Mouse (Mus musculus) large intestine, adult 2 months (tissue): ENCODE results near the gene Gm12355. TPM values are rescaled to one million over a fixed set of nuclear protein-coding genes. Genes with fewer than 3 reads are reported as not detected.
"Not testable (repeated sequence)": the region's sequence is repeated elsewhere in the genome, so short reads cannot be mapped to it uniquely, and the experiment has no call there.

Experiments used
- DNase-seq: peaks from one replicate; pipeline ENCODE4 v3.0.0-alpha.2; 2012; ENCODE audit warnings: low read depth, low spot score
- WGBS: fragments of 180-500 bp; shearing (Covaris S2); methylation state at CpG from one replicate; pipeline ENCODE4 v1.1.7; 2018; 5-methylcytosine and 5-hydroxymethylcytosine counted together
- polyA plus RNA-seq: library from polyadenylated mRNA; depleted of rRNA; stranded (reverse); fragments of >200 nt; gene quantifications from 2 replicates; pipeline ENCODE4 v1.2.3, GENCODE M21; 2012

The Gm12355 gene
- polyA plus RNA-seq, 1 experiment, result not detected

DNA sequence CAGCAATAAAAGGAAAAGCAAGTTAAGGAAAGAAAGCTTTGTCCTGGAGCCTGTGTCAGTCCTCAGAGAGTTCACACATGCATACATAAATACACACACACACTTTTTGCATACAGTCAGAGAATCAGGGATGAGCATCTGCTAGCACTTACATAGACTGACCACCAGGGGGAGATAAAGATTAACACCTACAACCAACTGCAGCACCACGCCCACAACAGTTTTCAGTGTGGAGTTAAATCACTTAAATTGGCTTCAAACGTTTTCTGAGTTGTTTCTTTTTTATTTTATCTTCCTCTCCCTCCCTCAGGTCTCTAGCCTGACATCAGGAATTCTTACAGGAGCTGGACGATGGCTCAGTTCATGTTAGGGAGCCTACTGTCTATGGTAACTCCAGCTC, 18.7 kb downstream of the Gm12355 start:
- no peak for DNase-seq
- 9% methylated on average over 3 of the region's 3 CpGs for WGBS

DNA sequence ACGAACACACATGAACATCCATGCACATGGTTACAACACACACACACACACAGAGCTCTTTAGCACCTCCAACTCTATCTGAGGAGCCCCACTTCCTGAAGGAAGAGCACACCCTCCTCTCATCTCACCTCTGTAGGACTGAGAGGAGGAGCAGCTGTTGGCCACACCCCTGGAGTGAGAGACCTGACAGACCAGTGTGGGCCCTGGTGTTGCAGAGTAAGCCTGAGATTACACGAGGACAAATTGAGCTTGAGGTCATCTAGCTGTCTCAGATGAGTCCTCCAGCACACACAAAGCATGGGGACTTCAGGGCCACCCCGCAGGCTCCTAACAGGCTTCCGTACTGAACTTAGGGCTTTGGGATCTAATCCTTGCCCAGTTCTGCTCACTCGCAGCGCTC, 20.6 kb downstream of the Gm12355 start:
- WGBS, result 63% methylated on average over 6 of the region's 6 CpGs
- DNase-seq, result not testable (repeated sequence)

DNA sequence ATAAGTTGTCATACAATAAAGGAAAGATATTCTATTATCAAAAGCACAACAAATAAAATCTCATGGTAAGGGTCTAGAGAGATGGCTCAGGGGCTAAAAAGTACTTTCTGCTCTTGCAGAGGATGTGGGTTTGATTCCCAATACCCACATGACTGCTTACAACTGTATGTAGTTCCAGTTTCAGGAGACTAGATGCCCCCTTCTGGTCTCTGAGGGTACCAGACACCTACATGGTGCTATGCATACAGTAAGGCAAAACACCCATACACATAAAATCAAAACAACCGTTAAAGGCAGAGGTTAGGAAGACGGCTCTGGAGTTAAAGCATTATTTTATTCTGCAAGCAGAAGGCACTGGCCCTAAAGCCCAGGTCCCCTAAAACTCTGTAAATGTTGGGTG, 21.5 kb downstream of the Gm12355 start:
- 68% methylated on average over 2 of the region's 2 CpGs for WGBS
- no peak for DNase-seq

DNA sequence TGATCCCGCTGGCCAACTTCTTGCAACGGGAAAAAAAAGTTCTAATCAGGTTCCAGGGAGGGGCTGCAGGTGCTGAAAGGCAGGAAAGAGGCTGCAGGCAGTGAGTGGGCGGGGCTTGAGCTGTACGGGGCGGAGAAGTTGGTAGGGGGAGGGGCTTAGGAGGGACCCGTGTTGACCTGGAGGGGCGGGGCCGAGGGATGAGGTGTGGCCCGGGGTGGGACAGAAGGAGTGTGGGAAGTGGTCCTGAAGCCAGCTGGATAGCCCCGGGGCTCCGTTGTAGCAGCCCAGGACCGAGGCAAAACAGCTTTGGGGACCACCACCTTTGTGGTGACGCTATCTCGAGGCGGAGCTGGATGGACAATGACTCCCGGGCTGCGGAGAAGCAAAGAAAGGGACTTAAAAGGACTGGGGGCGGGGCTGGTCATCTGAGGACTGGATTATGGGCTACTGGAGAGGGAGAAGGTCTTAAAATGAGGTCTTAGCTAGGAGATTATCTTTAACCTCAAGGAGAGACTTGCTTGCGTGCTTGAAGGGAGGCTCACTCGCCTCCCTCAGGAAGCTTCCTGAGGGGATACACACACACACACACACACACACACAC, 23.3 kb downstream of the Gm12355 start:
- DNase-seq, result no peak
- WGBS, result 4% methylated on average over 20 of the region's 20 CpGs

DNA sequence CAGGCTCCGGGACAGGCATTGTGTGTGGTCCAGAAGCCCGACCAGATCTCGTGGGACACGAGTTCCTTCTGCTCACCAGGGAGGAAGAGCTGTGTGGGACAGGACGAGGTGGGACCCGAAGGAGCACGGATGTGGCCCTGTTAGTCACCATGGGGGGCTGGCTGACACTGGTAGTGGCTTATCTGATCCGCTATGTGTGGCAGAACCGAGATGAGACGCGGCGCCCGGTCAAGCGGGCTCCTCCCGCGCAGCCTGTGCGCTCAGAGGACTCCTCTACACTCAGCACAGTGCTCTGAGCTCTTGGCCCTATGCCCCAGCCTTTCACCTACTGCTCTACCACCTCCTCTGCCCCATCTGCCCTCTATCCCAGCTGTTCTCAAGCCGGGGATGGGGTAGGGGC, 26.2 kb downstream of the Gm12355 start:
- no peak for DNase-seq
- WGBS, result 28% methylated on average over 18 of the region's 18 CpGs

DNA sequence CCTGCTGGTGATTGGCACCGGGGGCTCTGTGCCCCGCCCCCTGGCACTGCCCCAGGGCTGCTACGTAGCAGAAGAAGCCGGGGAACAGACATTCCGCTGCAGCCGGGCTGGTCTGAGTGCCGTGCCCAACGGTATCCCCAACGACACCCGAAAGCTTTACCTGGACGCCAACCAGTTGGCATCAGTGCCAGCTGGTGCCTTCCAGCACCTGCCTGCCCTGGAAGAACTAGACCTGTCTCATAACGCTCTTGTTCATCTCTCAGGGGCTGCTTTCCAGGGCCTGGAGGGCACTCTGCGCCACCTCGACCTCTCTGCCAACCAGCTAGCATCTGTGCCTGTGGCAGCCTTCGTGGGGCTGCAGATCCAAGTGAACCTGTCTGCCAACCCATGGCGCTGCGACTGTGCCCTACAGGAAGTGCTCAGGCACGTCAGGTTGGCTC, 26.6 kb downstream of the Gm12355 start:
- no peak for DNase-seq
- WGBS, result 41% methylated on average over 18 of the region's 18 CpGs

DNA sequence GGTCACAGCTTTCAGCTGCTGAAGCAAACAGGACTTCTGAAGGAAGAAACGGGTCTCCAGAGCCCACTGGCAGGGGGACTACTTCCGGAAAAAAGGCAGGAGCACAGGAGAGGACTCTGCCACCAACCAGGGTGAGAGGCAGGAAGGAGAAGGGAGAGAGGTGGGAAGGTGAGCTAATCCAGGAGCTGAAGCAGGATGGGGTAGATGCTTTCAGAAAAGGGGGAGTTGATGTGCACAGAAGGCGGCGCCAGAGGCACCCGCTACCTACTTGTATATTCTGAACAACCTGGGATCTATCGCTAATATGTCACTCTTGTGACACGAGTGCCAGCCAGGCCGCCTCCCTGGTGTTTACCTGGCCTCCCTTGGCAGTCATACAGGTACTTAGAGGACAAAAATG, 27.5 kb downstream of the Gm12355 start, which contains the start of gene Lrrc3c:
Gene Lrrc3c (plus strand): TSS at position 301 of the 400 bp plus-strand sequence.
- DNase-seq, result no peak
- 72% methylated on average over 8 of the region's 8 CpGs for WGBS

DNA sequence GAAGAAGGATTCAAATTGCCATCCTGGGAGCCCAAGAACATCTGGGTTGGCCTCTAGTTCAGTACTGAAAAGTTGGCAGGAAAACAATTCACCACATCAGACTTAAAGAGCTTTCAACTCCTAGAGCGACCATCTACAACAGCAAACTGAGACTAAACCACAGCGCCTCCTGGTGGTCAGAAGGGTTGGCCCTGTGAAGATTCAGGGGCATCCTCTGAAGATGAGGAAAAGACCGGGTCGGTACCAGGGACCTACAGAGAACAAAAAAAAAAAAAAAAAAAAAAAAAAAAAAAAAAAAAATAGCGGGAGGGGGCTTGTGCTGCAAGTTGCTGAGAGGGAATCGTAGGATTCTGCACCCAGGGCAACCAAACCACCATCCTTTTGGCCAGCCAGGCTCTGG, 28.1 kb downstream of the Gm12355 start:
- 24% methylated on average over 6 of the region's 6 CpGs for WGBS
- no peak for DNase-seq

DNA sequence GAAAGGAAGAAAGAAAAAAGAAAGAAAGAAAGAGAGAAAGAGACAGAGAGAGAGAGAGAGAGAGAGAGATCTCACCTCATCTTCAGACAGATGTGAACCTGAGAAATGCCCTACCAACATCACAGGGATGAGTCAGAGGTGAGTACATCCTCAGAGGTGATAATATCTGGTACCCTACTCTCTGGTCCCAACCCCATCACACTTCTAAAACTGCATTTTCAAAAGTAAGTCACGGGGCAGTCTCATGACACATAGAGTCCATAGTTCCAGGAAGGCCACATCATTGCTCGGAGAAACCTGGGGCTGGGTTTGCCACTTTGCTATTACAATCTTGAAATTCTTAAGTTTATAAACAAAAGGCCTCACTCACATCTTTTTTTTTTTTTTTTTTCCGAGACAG, 29.5 kb downstream of the Gm12355 start:
- no peak for DNase-seq
- WGBS, result 46% methylated on average over 3 of the region's 3 CpGs

DNA sequence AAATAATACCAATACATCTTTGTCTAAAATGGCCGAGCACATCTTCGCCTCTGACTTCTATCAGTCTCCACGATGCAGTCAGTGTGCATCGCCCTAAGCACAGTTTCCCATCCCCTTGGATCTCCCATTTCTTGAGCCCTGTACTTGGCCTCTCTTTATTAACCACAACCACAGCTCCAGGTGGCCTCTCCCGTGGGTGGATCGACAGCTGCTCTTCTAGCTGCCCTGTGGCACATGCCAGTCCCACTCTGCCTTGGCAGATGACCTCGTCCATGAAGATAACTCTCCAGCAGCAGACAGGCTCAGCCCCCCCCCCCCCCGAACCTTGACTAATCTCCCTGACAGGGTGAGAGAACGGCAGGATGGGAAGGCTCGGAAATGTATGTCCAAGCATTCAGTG, 30.0 kb downstream of the Gm12355 start:
- WGBS, result 64% methylated on average over 10 of the region's 10 CpGs
- DNase-seq, result no peak

DNA sequence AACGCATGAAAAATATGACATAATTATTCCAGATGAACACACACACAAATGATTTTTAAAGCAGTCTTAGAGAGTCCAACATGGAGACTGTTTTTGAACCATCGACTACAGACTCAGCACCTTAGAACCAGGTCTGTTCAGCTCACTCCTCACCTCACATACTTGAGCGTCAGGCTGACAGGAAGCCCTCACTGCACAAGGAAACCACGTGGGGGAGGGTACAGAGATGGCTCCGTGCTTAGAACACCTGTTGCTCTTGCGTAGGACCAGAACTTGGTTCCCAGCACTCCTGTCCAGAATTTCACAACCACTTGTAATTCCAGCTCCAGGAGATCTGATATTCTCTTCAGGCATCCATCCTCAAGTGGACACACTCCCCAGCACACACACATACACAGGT, 30.4 kb downstream of the Gm12355 start:
- 67% methylated on average over 6 of the region's 6 CpGs for WGBS

DNA sequence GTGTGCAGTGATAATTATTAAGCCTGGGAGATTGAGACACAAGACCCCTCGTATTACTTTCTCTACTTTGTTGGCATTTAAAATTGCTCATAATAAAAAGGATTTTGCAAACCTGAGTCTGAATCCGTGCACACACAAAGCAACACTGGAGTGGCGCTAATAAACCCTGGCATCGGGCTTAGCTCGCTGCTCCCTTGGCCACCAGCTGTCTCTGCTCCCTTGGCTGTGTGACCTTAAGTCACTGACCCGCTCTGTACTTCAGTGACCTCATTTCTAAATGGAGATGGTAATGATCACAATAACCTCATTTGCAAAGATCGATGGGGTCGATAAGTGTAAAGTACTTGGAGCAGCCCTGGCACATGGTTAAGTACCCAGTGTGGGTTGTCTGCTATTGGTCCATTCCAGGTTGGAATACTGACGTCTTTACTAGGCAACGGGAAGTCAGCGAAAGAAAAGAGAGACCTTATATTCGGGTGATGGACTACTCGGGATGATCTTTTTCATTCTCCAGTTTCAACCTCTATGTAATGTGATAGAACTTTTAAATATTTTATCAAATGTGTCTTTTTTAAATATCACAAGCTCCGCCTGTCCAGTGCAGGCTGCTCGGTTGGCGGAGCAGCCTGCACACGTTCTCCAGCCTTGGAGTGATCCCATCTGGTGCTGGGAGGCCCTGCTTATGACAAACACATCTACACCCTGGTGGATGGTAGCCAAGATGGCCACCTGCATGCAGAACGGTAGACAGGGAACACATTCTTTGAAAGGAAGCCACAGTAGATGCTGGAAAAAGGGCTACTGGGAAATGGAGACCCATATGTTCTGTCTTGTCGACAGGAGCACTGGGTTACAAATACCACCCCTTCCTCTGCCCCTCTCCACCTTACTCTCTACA, 34.7 kb downstream of the Gm12355 start:
- 56% methylated on average over 19 of the region's 19 CpGs for WGBS
- no peak for DNase-seq

More for the DNA sequence above, 30.4 kb downstream of the Gm12355 start:
- DNase-seq, result no peak

DNA sequence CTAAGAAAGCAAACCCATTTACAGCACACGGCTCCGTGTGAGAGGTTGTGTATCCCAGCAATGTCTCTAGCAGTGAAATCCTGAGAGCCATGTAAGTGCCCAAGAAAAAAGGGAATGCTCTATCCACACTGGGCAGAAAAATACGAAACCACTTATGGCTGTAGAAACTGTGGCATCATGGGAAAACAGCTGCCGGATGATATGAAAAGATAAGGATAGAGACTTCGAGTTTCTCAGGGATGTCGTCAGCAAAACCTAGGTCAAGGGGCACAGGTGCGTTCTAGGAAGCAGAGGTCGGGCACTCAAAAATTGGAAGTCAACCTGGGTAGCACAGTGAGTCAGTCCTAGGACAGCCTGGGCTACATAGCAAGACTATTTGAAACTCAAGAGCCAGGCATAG, 36.2 kb downstream of the Gm12355 start:
- 72% methylated on average over 8 of the region's 8 CpGs for WGBS
- no peak for DNase-seq

DNA sequence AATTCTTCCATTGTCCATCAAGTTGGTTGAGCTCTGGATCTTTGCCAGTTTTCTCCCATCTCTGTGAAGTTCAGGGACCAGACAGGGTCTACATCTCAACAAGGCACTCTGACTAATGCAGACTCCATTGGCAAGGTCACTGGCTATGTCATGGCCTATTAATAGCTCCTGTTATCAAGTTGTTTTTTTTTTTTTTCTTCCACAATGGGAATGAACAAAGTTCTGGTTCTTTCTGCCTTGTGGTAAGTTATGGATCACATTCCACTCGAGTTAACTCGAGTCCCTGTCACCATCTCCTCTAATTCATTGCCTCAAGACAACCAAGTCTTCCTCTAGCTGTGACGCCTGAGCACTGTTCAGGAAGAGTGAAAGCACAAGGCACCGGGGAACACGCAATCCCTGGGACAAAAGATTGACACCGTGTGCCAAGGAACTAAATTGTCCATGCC, 36.6 kb downstream of the Gm12355 start:
- 54% methylated on average over 6 of the region's 6 CpGs for WGBS
- DNase-seq, result no peak

DNA sequence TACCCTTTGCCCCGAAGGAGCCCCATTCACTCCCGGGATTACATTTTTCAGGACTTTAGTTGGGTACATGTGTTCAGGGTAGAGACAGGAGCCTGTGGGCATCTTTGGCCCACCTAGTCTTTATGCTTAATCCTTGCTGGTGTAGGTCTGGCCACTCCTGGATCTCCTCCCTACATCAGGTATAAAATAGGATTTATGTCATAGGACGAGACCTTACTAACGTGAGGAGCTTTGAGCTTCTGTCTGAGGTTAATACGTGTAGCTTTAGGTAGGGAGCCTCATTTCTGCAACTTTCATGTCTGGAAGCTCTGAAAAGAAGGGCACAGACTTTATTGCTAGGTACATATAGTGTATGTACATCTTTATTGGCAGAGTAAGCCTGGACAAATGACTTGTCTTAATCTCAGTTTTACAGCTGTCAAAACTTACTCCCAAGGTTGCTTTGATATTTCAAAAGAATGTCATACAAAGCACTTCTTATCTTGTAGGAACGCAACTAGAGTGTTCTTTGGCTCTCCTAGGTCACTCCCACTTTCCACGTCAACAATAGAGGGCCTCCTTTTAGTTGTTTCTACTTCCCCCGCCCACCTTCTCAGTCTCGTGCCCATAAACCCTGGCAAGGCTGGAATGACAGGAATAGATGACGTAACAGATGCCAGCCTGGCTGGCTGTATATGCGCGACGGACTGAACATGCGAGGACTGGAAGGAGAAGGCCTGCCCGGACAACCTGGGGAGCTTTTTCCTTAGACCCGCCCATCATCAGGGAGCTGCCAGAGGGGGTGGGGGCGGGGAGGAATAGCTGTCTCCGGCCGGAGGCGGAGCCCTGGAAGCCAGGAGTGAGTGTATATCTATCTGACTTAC, 37.5 kb downstream of the Gm12355 start:
- 4% methylated on average over 20 of the region's 20 CpGs for WGBS
- peak; percentile 92 for DNase-seq

DNA sequence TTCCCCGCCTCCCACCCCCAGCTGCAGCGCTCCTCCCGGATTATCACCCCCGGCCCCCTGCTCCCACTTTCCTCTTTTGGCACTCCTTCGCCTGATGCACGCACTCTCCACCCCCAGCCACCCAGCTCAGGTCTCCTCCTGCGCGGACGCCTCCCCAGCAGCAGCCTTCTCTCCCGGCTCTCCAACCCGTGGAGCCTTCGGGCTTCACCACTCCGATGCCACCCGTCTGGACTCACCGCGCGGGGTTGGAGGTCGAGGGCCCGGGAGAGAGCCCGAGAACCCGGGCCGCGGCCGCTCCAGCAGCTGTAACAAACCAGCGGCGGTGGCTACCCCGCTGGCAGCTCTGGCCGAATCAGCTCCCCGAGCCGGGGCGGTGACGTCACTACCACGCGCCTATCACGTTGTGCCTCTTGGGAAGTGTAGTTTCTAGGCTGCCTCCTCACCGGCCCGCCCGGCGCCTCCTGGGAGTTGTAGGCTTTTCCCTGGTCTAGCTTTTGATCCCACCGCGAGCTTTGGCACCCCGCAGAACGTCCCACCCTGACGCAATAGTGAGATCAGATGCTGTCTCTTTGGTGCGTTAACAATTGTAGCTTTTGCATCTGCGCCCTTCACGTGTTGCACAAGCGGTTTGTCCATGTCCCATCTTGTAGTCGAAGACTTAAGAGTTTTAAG, 38.4 kb downstream of the Gm12355 start, which contains the start of gene Ormdl3:
Gene Ormdl3 (minus strand): TSS at position 477 of the 672 bp plus-strand sequence.
- under 1% methylated on average over 49 of the region's 49 CpGs for WGBS
- DNase-seq, result peak; percentile 94

DNA sequence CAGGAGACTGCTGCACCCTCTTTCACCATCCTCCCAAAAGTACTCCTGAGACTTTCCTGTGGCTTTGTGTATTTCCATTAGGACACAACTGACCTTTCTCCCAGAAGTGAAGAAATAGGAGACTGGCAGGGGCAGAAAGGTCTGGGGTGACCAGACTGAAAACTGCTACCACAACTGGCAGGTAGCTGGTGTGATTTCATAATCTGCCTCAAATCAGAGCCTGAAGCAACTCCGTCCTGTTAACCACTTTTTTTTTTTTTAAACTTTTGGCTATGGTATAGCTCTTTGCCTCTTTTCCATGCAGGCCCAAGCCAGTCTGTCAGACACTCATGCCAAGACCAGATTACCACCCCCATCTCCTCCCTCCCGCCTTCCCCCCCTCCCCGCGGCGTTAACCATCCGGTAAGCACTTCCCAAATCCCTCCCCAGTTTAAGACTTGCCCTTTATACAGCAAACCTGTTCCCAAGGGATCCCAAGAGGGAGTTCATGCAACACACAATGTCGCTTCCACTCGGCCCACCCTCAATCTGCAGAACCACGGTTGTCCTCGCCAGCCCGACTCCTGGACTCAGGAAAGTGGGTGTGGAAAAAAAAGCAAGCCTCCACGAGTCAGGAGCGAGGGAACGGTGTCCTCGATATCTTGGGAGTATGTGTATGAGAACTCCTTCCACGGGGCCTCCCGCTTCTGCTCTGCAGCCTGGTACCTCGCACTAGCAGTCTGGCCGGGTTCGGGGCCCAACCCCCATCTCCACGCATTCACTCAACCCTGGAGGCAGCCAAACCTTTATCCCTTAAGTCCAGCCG, 39.2 kb downstream of the Gm12355 start:
- 2% methylated on average over 22 of the region's 22 CpGs for WGBS
- DNase-seq, result no peak

DNA sequence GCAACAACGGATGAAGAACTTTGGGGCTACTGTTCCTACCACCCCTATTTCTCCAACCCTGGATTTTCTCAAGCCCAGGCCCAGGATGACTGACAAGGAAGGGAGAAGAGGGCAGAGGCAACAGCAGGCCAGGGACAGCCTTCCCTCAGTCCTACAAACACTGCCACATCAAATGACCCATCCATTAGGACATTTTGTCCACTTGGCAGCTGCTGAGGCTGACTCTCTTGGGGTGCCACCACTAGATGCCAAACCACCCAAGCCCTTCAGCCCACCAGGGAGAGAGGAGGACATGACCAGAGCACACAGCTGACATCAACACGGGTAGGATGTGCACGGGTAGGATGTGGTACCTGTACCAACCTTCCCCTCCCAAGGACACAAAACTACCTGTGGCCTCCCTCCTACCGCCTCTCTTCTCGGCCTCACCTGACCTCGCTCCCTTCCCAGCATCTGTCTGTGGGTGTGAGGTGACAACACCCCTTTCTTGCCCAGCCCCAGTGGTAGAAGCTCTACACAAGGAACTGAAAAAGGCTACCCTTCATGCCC, 40.8 kb downstream of the Gm12355 start:
- no peak for DNase-seq
- 93% methylated on average over 6 of the region's 6 CpGs for WGBS
